Comparison of ENCODE assay signal across 22 mouse cellular contexts in genomic region chr8:83757084-83757607, GRCm38 (mm10). TPM values are rescaled to one million over a fixed set of nuclear protein-coding genes. Genes with fewer than 3 reads are reported as not detected.
DNase-seq lines count a peak whose midpoint lies in the region; ATAC-seq and TF ChIP-seq lines count a peak whose summit lies in the region.
"Had no signal": no experiment of that assay in that cellular context is flagged by ENCODE, and none has a peak within 500 bp of the region (broad histone marks: within the 10 kb centered on the region; RNA-seq: fewer than 3 reads in every experiment).

No protein-coding gene starts in this region.

- H3K9me3 ChIP-seq in midbrain, embryonic 11.5 days (ENCODE audit: control insufficient read depth, low read length), result no peaks in the 10 kb centered on the region
- H3K9me3 ChIP-seq in midbrain, postnatal 0 days (ENCODE audit: low read length), result no peaks in the 10 kb centered on the region
- H3K9me3 ChIP-seq in intestine, embryonic 16.5 days (ENCODE audit: control insufficient read depth, low read length), result no peaks in the 10 kb centered on the region
- H3K9me3 ChIP-seq: embryonic facial prominence, embryonic 13.5 days; forebrain, embryonic 10.5 days; hindbrain, embryonic 12.5 days had no signal

- DNase-seq in midbrain, embryonic 11.5 days (ENCODE audit: low spot score, missing footprints), result peak; percentile 53
- DNase-seq in midbrain, postnatal 0 days (ENCODE audit: low spot score), result no peak
- peak; percentile 7 for DNase-seq in NIH3T3 (ENCODE audit: low read depth)
- DNase-seq in natural killer cell, adult 2 months (ENCODE audit: low spot score in 2 of 2), result no peak
- DNase-seq in spleen, adult 12 weeks (ENCODE audit: low spot score), result no peak
- no peak for DNase-seq in urinary bladder, postnatal 14 days (ENCODE audit: low spot score)
- DNase-seq: adrenal gland, adult 8-10 months; cerebellum, adult 11-12 months; cerebellum, adult 9-10 months; cerebellum, postnatal 25 days; gastrocnemius, adult 2 months; gastrocnemius, postnatal 25 days; heart, postnatal 10 days; heart, postnatal 4 days had no signal

- ATAC-seq in midbrain, embryonic 11.5 days (ENCODE audit: low FRiP score), result no peak
- no peak for ATAC-seq in midbrain, postnatal 0 days (ENCODE audit: low FRiP score)
- ATAC-seq in intestine, embryonic 16.5 days, result peak; percentile 69
- ATAC-seq: forebrain, embryonic 14.5 days; hindbrain, embryonic 16.5 days; inflammation-experienced regulatory T-cells, adult 6 months had no signal

- H3K27ac ChIP-seq in midbrain, embryonic 11.5 days (ENCODE audit: low read depth, low read length), result no peak overlapping the region
- H3K27ac ChIP-seq in midbrain, postnatal 0 days (ENCODE audit: low read depth, low read length), result no peak overlapping the region
- H3K27ac ChIP-seq in intestine, embryonic 16.5 days (ENCODE audit: low read length), result no peak overlapping the region
- H3K27ac ChIP-seq: embryonic facial prominence, embryonic 13.5 days; forebrain, embryonic 10.5 days; gastrocnemius, adult 2 months; hindbrain, embryonic 12.5 days had no signal

- no peak overlapping the region for H3K4me3 ChIP-seq in midbrain, embryonic 11.5 days (ENCODE audit: low read depth, low read length)
- no peak overlapping the region for H3K4me3 ChIP-seq in midbrain, postnatal 0 days (ENCODE audit: low read depth, low read length)
- H3K4me3 ChIP-seq in intestine, embryonic 16.5 days (ENCODE audit: low read length), result no peak overlapping the region
- H3K4me3 ChIP-seq: embryonic facial prominence, embryonic 13.5 days; erythroblast, embryonic 14.5 days; forebrain, embryonic 10.5 days; gastrocnemius, adult 2 months; hindbrain, embryonic 12.5 days had no signal

- H3K36me3 ChIP-seq in midbrain, embryonic 11.5 days (ENCODE audit: control insufficient read depth, insufficient read depth, low read length), result no peaks in the 10 kb centered on the region
- no peaks in the 10 kb centered on the region for H3K36me3 ChIP-seq in midbrain, postnatal 0 days (ENCODE audit: insufficient read depth, low read length)
- H3K36me3 ChIP-seq in intestine, embryonic 16.5 days (ENCODE audit: control insufficient read depth, insufficient read depth, low read length), result no peaks in the 10 kb centered on the region
- H3K36me3 ChIP-seq: embryonic facial prominence, embryonic 13.5 days; forebrain, embryonic 10.5 days; hindbrain, embryonic 12.5 days had no signal

- TF ChIP-seq CTCF in midbrain, postnatal 0 days (IDR thresholded peaks at IDR 0.05), result no peak

- 84% methylated on average over 6 of the region's 6 CpGs for WGBS in midbrain, embryonic 11.5 days
- WGBS in midbrain, postnatal 0 days, result 81% methylated on average over 6 of the region's 6 CpGs
- WGBS in intestine, embryonic 16.5 days, result 51% methylated on average over 6 of the region's 6 CpGs

- peaks cover 2% of the 10 kb centered on the region for H3K4me1 ChIP-seq in midbrain, embryonic 11.5 days (ENCODE audit: control insufficient read depth, insufficient read depth, low read length)
- H3K4me1 ChIP-seq in midbrain, postnatal 0 days (ENCODE audit: insufficient read depth, low read length), result no peaks in the 10 kb centered on the region
- H3K4me1 ChIP-seq in intestine, embryonic 16.5 days (ENCODE audit: control insufficient read depth, insufficient read depth, low read length), result 0 out of 2 replicates have a peak, but pooled peaks cover 2% of the 10 kb centered on the region
- H3K4me1 ChIP-seq: embryonic facial prominence, embryonic 13.5 days; hindbrain, embryonic 12.5 days had no signal

- no peaks in the 10 kb centered on the region for H3K27me3 ChIP-seq in midbrain, embryonic 11.5 days (ENCODE audit: control insufficient read depth, insufficient read depth, low read length)
- no peaks in the 10 kb centered on the region for H3K27me3 ChIP-seq in midbrain, postnatal 0 days (ENCODE audit: insufficient read depth, low read length)
- no peaks in the 10 kb centered on the region for H3K27me3 ChIP-seq in intestine, embryonic 16.5 days (replicated peaks; ENCODE audit: control insufficient read depth, insufficient read depth, low read length)
- H3K27me3 ChIP-seq: embryonic facial prominence, embryonic 13.5 days had no signal

- no peak overlapping the region for H3K9ac ChIP-seq in midbrain, embryonic 11.5 days (ENCODE audit: low read length)
- no peak overlapping the region for H3K9ac ChIP-seq in midbrain, postnatal 0 days (replicated peaks; ENCODE audit: low read length, poor library complexity, severe bottlenecking)
- no peak overlapping the region for H3K9ac ChIP-seq in intestine, embryonic 16.5 days (ENCODE audit: low read depth, low read length)
- H3K9ac ChIP-seq: embryonic facial prominence, embryonic 13.5 days; hindbrain, embryonic 12.5 days had no signal

- no peak overlapping the region for H3K4me2 ChIP-seq in midbrain, embryonic 11.5 days
- no peak overlapping the region for H3K4me2 ChIP-seq in midbrain, postnatal 0 days (ENCODE audit: low read depth, low read length, poor library complexity, severe bottlenecking)
- no peak overlapping the region for H3K4me2 ChIP-seq in intestine, embryonic 16.5 days (ENCODE audit: low read depth, low read length)
- H3K4me2 ChIP-seq: embryonic facial prominence, embryonic 13.5 days; hindbrain, embryonic 12.5 days had no signal

RNA-seq across cellular contexts. Expression of gene Adgre5, which starts 16.0 kb away (rescaled TPM):
- polyA plus RNA-seq in midbrain, embryonic 11.5 days (2014; fragmentation: Nextera tagmentation; extraction: Ambion mirVana), result 10.9 and 12.8 TPM in 2 replicates
- total RNA-seq in midbrain, postnatal 0 days (2014; rRNA removed), result 10.4 and 24.3 TPM in 2 replicates
- polyA plus RNA-seq in midbrain, postnatal 0 days (2015; fragmentation: Nextera tagmentation; extraction: Ambion mirVana), result 7.7 and 8.3 TPM in 2 replicates
- 39.5 TPM in 2 replicates for polyA plus RNA-seq in intestine, embryonic 16.5 days (2015; fragmentation: Nextera tagmentation; extraction: Ambion mirVana)

RNA-seq across cellular contexts. Expression of gene Ddx39, which starts 42.2 kb away (rescaled TPM):
- polyA plus RNA-seq in midbrain, embryonic 11.5 days (2014; fragmentation: Nextera tagmentation; extraction: Ambion mirVana), result 223 and 253 TPM in 2 replicates
- total RNA-seq in midbrain, postnatal 0 days (2014; rRNA removed), result 38.1 and 47.3 TPM in 2 replicates
- polyA plus RNA-seq in midbrain, postnatal 0 days (2015; fragmentation: Nextera tagmentation; extraction: Ambion mirVana), result 68.2 and 76.6 TPM in 2 replicates
- 204 and 224 TPM in 2 replicates for polyA plus RNA-seq in intestine, embryonic 16.5 days (2015; fragmentation: Nextera tagmentation; extraction: Ambion mirVana)

RNA-seq across cellular contexts. Expression of gene Pkn1, which starts 58.2 kb away (rescaled TPM):
- polyA plus RNA-seq in midbrain, embryonic 11.5 days (2014; fragmentation: Nextera tagmentation; extraction: Ambion mirVana), result 18.6 and 20.3 TPM in 2 replicates
- total RNA-seq in midbrain, postnatal 0 days (2014; rRNA removed), result 63.9 and 71.2 TPM in 2 replicates
- 21.3 and 21.7 TPM in 2 replicates for polyA plus RNA-seq in midbrain, postnatal 0 days (2015; fragmentation: Nextera tagmentation; extraction: Ambion mirVana)
- polyA plus RNA-seq in intestine, embryonic 16.5 days (2015; fragmentation: Nextera tagmentation; extraction: Ambion mirVana), result 19.9 and 29.6 TPM in 2 replicates

Comparison
In these comparisons a context has a peak if more than half of its experiments do, and no peak if none do; other contexts are left out.
1. DNase-seq: peak in midbrain, embryonic 11.5 days (single experiment) and NIH3T3 (single experiment); none in midbrain, postnatal 0 days (single experiment), natural killer cell, adult 2 months (0 of 2), spleen, adult 12 weeks (single experiment) and urinary bladder, postnatal 14 days (single experiment).